Mouse (Mus musculus) kidney, postnatal 36 days (tissue): ENCODE measurements at regions not wholly inside any gene's neighbourhood (a gene's known extent, or its start where the extent isn't known, plus 50 kb on each side); places are given as distances from the start of the nearest gene placed in this dataset.

Experiments used
- DNase-seq, 2 experiments: peaks; one replicate each; pipeline ENCODE4 v3.0.0; 2021 to 2022; ENCODE audit warnings: mixed read lengths in 2 of 2

GRCm38 (mm10) chr9:46938628-46939027, 59.9 kb upstream of the Gm4791 start:
- DNase-seq: no peak

DNA sequence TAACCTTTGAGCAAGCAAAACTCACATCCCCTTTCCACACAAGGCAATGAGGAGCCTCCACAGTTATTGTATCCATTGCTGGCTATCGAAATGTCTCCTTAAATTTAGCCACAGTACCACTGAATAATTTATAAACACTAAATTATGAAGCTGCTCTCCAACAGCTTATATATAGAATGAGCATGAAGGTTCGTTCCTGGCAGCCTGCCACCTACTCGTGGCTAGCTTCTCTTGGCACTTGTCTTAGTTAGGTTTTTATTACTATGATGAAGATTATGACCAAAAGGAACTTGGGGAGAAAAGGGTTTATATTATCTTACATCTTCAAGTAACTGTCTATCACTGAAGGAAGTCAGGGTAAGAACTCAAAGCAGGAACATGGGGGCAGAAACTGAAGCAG, 72.9 kb upstream of the Gm4791 start:
- no peak for DNase-seq

GRCm38 (mm10) chr9:46920081-46920480, 78.5 kb upstream of the Gm4791 start:
- no peak for DNase-seq

- DNase-seq: no peak
Measured at GRCm38 (mm10) chr9:46913238-46913637, 85.3 kb upstream of the Gm4791 start.

- DNase-seq: no peak
Measured at GRCm38 (mm10) chr9:46909412-46910013, 89.0 kb upstream of the Gm4791 start.

DNA sequence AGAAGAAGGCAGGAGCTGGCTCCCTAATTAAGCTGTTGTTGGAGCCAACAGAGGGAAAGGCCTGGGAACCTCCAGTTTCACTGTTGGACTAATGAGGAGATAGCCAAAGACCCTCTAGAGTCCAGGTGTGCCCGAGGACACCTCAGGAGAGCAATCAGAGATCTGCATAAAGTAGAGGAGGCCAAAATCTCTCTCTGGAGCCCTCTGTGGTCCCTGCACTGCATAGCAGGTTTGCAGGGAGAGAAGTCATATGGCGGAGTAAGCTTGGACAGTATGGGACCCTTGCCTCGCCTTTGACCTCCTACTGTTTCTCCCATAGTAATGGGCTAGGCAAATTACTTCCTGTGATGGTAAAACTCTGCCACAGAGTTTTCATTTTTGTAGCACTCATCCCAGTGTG, 93.5 kb upstream of the Gm4791 start:
- DNase-seq: no peak

DNA sequence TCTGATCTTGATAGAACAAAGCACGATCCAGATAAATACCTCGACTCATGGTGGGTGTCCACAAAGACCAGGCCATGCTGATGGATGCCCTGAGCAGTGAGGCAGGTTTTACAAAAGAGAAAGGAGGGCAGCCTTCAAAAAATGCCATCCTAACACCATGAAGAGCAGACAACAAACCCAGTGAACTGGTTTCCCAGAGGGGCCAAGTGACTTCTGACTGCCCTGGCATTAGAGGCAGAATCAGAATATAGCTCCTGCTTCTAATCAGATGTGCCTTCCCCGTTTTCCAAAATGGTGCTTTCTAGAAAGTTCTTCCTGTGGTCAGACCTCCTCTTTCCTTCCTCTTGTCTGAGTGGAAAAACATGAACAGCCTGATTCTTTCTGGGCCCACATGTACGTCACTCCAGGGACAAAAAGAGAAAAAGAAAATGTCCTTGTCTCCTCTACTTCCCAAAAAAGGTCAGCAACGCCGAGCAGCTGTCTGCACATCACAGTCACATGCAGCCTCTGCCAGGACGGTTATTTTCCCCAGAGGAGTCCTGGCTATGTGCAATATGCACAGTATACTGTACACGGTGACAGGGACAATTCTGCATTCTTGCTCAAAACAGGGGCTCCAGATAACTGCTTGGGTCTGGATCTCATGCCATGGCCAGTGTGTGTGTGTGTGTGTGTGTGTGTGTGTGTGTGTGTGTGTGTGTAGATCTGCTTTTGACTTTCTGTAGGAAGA, 94.9 kb upstream of the Gm4791 start:
- no peak for DNase-seq

DNA sequence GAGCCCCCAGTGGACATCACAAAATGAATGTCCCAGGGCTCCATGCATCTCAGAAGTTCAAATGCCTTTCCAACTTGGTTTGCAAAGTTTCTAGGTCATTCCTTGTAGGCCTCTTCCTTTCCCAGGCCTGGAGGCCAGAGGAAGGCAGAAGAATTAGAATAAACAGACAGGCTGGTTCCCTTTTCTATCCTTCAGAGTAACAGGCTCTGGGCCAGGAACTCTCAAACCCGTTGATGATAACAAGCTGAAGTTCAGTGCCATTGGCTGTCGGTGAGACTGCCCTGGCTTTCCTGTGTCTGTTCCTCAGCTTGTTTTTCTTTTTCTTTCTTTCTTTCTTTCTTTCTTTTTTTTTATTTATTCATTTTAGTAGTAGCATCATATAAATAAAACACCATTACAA, 99.3 kb upstream of the Gm4791 start:
- no peak for DNase-seq

- DNase-seq: no peak
Measured at GRCm38 (mm10) chr9:46898120-46898519, 100.4 kb upstream of the Gm4791 start.

DNA sequence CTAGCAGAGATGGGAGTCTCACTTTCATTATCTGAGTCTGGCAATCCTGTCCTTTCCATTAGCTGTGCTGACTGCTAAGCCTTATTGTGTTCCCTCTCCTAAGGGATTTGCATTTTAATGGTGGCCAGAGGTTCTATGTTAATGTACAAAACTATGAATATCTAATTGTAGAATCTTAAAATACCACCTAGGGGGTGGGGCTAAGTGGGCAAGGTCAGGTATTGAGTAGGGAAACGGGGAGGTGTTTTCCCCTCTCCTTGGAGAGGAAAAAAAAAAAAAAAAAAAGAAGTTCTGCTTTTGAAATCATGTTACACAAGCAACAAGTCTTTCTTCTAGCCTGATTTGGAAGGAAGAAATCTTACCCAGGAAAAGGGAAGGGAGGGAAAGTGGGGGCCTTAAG, 106.7 kb upstream of the Gm4791 start:
- DNase-seq: peak in 1 of 2 experiments; percentile 17

- DNase-seq: peak in 1 of 2 experiments; percentile 13
Measured at GRCm38 (mm10) chr9:46889933-46890662, 108.4 kb upstream of the Gm4791 start.

DNA sequence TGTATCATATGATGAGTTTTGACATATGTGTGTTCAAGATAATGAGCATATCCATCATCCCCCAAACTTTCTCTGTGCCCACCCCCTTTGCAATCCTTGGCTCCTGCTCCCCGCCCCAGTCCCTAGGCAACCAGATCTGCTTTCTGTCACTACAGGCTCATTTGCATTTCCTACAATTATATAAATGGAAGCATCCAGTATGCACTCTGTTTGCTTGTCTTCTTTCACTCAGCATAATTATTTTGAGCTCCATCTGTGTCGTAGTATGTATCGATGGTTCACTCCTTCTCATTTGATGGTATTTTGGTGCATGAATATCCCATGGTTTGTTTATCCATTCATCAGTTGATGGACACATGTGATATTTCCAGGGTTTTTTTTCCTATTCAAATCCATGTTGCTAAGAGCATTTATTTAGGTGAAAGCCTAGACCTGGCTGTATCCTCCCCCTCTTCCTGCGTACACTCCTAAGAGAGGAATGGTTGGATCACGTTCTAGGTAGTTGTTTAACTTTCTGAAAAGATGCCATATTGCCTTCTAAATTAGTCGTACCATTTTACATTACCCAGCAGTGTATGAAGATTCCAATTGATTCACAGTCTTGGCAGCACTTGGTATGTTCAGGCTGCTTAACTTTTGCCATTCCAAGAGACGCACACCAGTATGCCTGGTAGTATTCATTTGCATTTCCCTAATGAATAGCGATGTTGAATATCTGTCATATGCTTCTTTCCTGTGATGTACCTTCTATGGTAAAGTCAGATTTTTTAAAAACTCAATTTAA, 127.1 kb upstream of the Gm4791 start:
- no peak for DNase-seq

DNA sequence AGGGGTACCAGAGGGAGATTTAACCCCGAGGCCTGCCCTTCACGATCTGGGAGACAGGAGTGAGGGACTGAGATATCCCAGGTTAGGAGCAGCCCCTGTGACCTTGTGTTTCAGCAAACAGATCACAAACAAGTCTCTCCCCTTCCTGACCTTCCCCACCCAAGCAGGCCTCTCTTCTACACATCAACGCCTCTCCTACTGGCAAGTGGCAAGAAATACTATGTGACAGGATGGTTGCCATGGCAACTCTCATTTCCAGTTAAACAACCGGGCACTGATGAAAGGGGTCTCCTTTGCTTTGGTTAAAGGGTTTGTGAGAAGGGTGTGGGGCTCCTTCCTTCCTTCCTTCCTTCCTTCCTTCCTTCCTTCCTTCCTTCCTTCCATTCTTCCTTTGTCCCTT, 134.6 kb upstream of the Gm4791 start:
- no peak for DNase-seq

DNA sequence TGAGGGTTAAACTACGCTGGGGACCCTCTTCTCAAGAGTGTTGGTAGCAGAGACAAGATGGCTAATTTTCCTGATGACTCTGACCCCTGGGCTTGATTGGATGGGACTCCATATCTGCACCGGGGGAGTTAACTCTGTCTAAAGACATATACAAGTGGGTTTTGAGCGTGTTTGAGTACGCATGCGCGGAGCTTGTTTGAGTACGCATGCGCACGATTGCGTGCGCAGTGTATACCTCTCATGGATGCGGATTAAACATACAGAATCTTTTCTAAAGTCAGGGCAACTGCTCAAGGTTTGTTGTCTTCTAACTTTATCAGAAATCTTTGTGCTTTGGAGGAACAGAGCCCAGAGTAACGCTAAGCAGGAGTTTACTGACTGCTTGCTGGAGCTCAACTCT, 146.8 kb upstream of the Gm4791 start:
- DNase-seq: no peak

DNA sequence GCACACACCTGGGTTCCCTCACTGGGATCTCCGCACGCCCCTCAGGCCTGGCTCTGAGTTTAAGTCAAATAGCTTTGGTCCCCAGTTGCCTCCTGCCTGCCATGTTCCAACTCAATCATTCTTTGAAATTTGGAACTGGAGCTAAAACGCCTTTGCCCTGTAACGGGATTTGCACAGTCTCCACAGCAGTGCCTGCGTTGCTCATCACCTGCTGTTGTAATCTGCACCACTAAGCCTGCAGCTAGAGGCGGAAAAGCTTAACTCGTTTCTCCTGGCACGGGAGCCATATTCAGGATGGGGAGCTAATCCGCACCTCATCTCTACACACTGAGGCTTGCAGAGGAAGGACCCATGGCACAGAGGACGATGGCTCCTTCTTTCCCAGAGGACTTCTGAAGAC, 147.2 kb upstream of the Gm4791 start:
- no peak for DNase-seq

DNA sequence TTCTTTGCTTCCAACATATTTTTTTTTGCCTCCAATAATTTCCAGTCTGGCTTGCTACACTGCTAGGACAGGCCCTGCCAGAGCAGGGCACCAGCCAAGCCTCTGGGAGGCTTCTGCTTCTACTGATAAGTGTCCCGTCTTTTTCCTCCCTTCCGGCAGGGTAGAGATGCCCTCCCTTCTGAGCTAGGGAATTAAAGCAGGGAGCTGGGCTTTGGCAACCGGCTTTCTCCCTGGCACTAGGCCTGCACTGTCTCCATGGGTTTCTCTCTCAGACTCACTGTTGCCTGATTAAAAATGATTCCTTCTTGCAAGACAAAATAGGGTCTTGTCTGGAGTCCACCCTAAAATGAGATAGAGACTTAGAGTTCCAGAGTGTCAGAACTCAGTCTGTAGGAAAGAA, 153.3 kb upstream of the Gm4791 start:
- DNase-seq: no peak

GRCm38 (mm10) chr9:46843781-46844180, 154.8 kb upstream of the Gm4791 start:
- DNase-seq: no peak

- DNase-seq: no peak
Measured at GRCm38 (mm10) chr9:46841571-46841970, 157.0 kb upstream of the Gm4791 start.

GRCm38 (mm10) chr9:46835261-46835660, 163.3 kb upstream of the Gm4791 start:
- DNase-seq: no peak

DNA sequence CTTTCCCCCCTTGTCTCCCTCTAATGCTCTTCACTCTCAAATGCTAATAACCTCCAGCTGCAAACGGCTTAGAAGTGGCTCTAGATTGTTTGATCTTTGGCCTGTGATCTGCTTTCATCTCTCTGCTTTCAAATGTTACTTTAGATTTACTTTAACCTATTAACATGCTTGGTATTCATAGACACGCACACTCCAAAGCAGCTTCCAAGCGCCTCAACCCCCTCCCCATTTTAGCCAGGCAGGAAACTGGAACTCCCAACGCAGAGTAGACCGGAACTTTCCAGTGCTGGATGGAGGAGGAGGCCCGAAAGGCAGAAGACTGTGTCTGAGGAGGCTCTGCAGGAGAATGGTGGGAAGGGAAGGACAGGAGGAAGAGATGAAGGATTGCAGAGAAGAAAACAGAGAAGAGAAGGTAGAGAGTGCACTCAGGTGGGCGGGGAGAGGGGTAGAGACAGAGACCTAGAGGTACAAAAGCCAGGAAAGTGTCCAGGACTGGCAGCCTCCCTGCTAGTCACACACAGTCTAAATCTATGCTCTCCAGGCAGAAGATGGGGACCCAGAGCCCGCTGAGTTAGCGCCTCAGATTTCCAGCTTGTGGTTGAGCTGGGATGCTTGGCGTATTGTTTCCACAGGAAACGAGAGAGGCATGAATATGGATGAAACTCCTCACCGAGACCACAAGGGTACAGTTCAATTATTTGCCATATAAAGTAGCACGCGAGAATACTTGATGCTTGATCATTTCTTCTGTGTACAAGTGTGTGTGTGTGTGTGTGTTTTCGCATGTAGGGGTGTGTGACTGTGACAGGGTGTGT, 167.6 kb upstream of the Gm4791 start:
- no peak for DNase-seq

DNA sequence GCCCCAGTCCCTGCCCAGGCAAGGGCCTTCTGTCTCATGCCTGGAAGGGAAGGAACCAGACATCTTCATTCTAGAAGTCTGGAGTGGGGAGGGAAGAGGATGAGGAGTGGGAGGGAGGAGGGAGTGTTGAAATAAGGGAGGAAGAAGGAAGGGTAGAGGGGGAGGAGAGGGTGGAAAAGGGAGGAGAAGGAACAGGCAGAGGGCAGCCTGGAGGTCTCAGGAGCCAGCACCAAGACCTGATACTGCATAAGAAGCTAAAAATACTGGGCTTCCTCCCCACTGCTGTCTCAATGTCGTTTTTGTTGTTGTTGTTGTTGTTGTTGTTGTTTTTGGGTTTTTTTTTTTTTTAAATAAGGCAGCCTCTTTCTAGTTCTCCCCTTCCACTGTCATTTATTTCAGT, 168.2 kb upstream of the Gm4791 start:
- no peak for DNase-seq

DNA sequence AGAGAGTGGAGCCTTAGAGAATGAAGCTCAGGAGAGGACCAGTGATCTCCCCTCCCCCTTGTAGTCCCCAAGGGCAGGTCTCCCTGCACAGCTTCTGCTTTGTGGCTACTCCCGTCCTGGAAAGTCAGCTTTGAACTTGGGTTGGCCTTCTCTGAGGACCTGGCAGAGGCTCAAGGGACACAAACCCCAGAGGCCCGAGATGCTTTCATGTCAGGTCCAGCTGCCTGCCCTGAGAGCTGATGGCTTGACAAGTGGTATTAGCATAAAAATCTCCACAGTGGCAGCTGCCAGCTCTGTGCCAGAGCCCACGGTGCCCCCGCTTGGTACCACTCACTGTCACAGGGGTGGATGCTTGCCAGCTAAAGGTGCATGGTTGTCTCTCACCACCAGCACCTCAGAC, 173.8 kb upstream of the Gm4791 start:
- no peak for DNase-seq
